Mouse (Mus musculus): Measurements from ENCODE around the gene Sdhb. TPM values are rescaled to one million over a fixed set of nuclear protein-coding genes. Genes with fewer than 3 reads are reported as not detected.

The Sdhb gene
- polyA plus RNA-seq, 1 experiment from 2014 or later: 448 TPM

GRCm38 (mm10) chr4:140950574-140950973 is 10.4 kb upstream of the Sdhb start:
- Histone ChIP-seq H3K9ac (no peak overlapping the region), H3K4me3 (replicated peaks) (no peak overlapping the region), H3K27ac (no peak overlapping the region), H3K36me3 (no peaks in the 10 kb centered on the region), H3K4me2 (no peak overlapping the region), H3K27me3 (no peaks in the 10 kb centered on the region), H3K4me1 (peaks cover 21% of the 10 kb centered on the region), H3K9me3 (replicated peaks) (no peaks in the 10 kb centered on the region)
- WGBS: 88% methylated on average over 3 of the region's 3 CpGs
- ATAC-seq (replicated peaks; ENCODE audit: low FRiP score): no peak

GRCm38 (mm10) chr4:140951861-140952641 is 9.0 kb upstream of the Sdhb start:
- no peaks in the 10 kb centered on the region for H3K36me3 ChIP-seq
- 78% methylated on average over 18 of the region's 18 CpGs for WGBS
- H3K4me2 ChIP-seq: no peak overlapping the region
- H3K9ac ChIP-seq: no peak overlapping the region
- no peak for ATAC-seq (replicated peaks; ENCODE audit: low FRiP score)
- H3K27me3 ChIP-seq: 0 out of 2 replicates have a peak, but pooled peaks cover 3% of the 10 kb centered on the region
- H3K27ac ChIP-seq: no peak overlapping the region
- H3K9me3 ChIP-seq (replicated peaks): no peaks in the 10 kb centered on the region
- peaks cover 12% of the 10 kb centered on the region; the same call in 1 of the 2 replicates for H3K4me1 ChIP-seq
- no peak overlapping the region for H3K4me3 ChIP-seq (replicated peaks)

- 13% methylated on average over 17 of the region's 17 CpGs for WGBS
- Histone ChIP-seq H3K4me1 (peaks cover 20% of the 10 kb centered on the region), H3K9ac (peak overlapping the region; percentile 33; the same call in 1 of the 2 replicates), H3K4me2 (peak overlapping the region; percentile 76), H3K27me3 (0 out of 2 replicates have a peak, but pooled peaks cover 3% of the 10 kb centered on the region), H3K27ac (0 out of 2 replicates have a peak overlapping the region, but pooled peaks have one; percentile 29), H3K9me3 (replicated peaks) (no peaks in the 10 kb centered on the region), H3K4me3 (replicated peaks) (peak overlapping the region; percentile 44), H3K36me3 (no peaks in the 10 kb centered on the region)
- ATAC-seq (replicated peaks; ENCODE audit: low FRiP score): no peak
Observed at GRCm38 (mm10) chr4:140957131-140957702, 3.8 kb upstream of the Sdhb start.

GRCm38 (mm10) chr4:140957725-140958124 is 3.3 kb upstream of the Sdhb start:
- ATAC-seq (replicated peaks; ENCODE audit: low FRiP score): no peak
- H3K4me1 ChIP-seq: peaks cover 25% of the 10 kb centered on the region
- under 1% methylated on average over 13 of the region's 13 CpGs for WGBS
- peak overlapping the region; percentile 76 for H3K4me2 ChIP-seq
- 0 out of 2 replicates have a peak overlapping the region, but pooled peaks have one; percentile 29 for H3K27ac ChIP-seq
- peak overlapping the region; percentile 33; the same call in 1 of the 2 replicates for H3K9ac ChIP-seq
- H3K4me3 ChIP-seq (replicated peaks): peak overlapping the region; percentile 44
- no peaks in the 10 kb centered on the region for H3K36me3 ChIP-seq
- no peaks in the 10 kb centered on the region for H3K9me3 ChIP-seq (replicated peaks)
- 0 out of 2 replicates have a peak, but pooled peaks cover 3% of the 10 kb centered on the region for H3K27me3 ChIP-seq

- WGBS: 57% methylated on average over 6 of the region's 6 CpGs
- no peaks in the 10 kb centered on the region for H3K36me3 ChIP-seq
- no peak overlapping the region for H3K4me3 ChIP-seq (replicated peaks)
- peaks cover 31% of the 10 kb centered on the region for H3K4me1 ChIP-seq
- 0 out of 2 replicates have a peak, but pooled peaks cover 3% of the 10 kb centered on the region for H3K27me3 ChIP-seq
- ATAC-seq (replicated peaks; ENCODE audit: low FRiP score): no peak
- H3K9me3 ChIP-seq (replicated peaks): no peaks in the 10 kb centered on the region
- no peak overlapping the region for H3K27ac ChIP-seq
- H3K9ac ChIP-seq: no peak overlapping the region
- no peak overlapping the region for H3K4me2 ChIP-seq
Observed at GRCm38 (mm10) chr4:140958319-140958718, 2.7 kb upstream of the Sdhb start.

- H3K27me3 ChIP-seq: 0 out of 2 replicates have a peak, but pooled peaks cover 3% of the 10 kb centered on the region
- no peak overlapping the region for H3K4me2 ChIP-seq
- no peak overlapping the region for H3K4me3 ChIP-seq (replicated peaks)
- no peaks in the 10 kb centered on the region for H3K9me3 ChIP-seq (replicated peaks)
- H3K36me3 ChIP-seq: peaks cover 5% of the 10 kb centered on the region; the same call in 1 of the 2 replicates
- H3K27ac ChIP-seq: no peak overlapping the region
- H3K4me1 ChIP-seq: peaks cover 38% of the 10 kb centered on the region
- WGBS: 73% methylated on average over 7 of the region's 7 CpGs
- no peak overlapping the region for H3K9ac ChIP-seq
- no peak for ATAC-seq (replicated peaks; ENCODE audit: low FRiP score)
Observed at GRCm38 (mm10) chr4:140959128-140959679, 1.8 kb upstream of the Sdhb start.

- peak overlapping the region; percentile 56; the same call in 1 of the 2 replicates for H3K4me2 ChIP-seq
- 0 out of 2 replicates have a peak, but pooled peaks cover 3% of the 10 kb centered on the region for H3K27me3 ChIP-seq
- no peak overlapping the region for H3K27ac ChIP-seq
- no peak overlapping the region for H3K4me3 ChIP-seq (replicated peaks)
- peaks cover 5% of the 10 kb centered on the region; the same call in 1 of the 2 replicates for H3K36me3 ChIP-seq
- no peak for ATAC-seq (replicated peaks; ENCODE audit: low FRiP score)
- H3K9ac ChIP-seq: no peak overlapping the region
- WGBS: 72% methylated on average over 10 of the region's 10 CpGs
- H3K4me1 ChIP-seq: peaks cover 43% of the 10 kb centered on the region
- no peaks in the 10 kb centered on the region for H3K9me3 ChIP-seq (replicated peaks)
Observed at GRCm38 (mm10) chr4:140959715-140960479, 1.1 kb upstream of the Sdhb start.

- Histone ChIP-seq H3K4me1 (peaks cover 43% of the 10 kb centered on the region), H3K27me3 (0 out of 2 replicates have a peak, but pooled peaks cover 2% of the 10 kb centered on the region), H3K27ac (peak overlapping the region; percentile 85), H3K36me3 (peaks cover 15% of the 10 kb centered on the region), H3K4me2 (peak overlapping the region; percentile 90), H3K9me3 (replicated peaks) (no peaks in the 10 kb centered on the region), H3K9ac (peak overlapping the region; percentile 89), H3K4me3 (replicated peaks) (peak overlapping the region; percentile 89)
- ATAC-seq (replicated peaks; ENCODE audit: low FRiP score): peak; percentile 23
- 1% methylated on average over 38 of the region's 38 CpGs for WGBS
Observed at GRCm38 (mm10) chr4:140961467-140962206, 634 bp downstream of the Sdhb start.

- H3K4me3 ChIP-seq (replicated peaks): peak overlapping the region; percentile 89
- WGBS: 66% methylated on average over 8 of the region's 8 CpGs
- H3K9ac ChIP-seq: peak overlapping the region; percentile 89
- H3K4me1 ChIP-seq: peaks cover 41% of the 10 kb centered on the region
- peak overlapping the region; percentile 85 for H3K27ac ChIP-seq
- H3K36me3 ChIP-seq: peaks cover 22% of the 10 kb centered on the region
- no peak for ATAC-seq (replicated peaks; ENCODE audit: low FRiP score)
- H3K4me2 ChIP-seq: peak overlapping the region; percentile 90
- no peaks in the 10 kb centered on the region for H3K9me3 ChIP-seq (replicated peaks)
- H3K27me3 ChIP-seq: no peaks in the 10 kb centered on the region
Observed at GRCm38 (mm10) chr4:140962207-140962909, 1.4 kb downstream of the Sdhb start.

GRCm38 (mm10) chr4:140962950-140963349 is 1.9 kb downstream of the Sdhb start:
- H3K27me3 ChIP-seq: no peaks in the 10 kb centered on the region
- H3K9ac ChIP-seq: no peak overlapping the region
- peaks cover 28% of the 10 kb centered on the region for H3K36me3 ChIP-seq
- peaks cover 37% of the 10 kb centered on the region for H3K4me1 ChIP-seq
- no peaks in the 10 kb centered on the region for H3K9me3 ChIP-seq (replicated peaks)
- peak overlapping the region; percentile 90 for H3K4me2 ChIP-seq
- H3K27ac ChIP-seq: peak overlapping the region; percentile 85
- H3K4me3 ChIP-seq (replicated peaks): peak overlapping the region; percentile 89; the same call in 1 of the 2 replicates
- ATAC-seq (replicated peaks; ENCODE audit: low FRiP score): no peak
- WGBS: 24% methylated on average over 5 of the region's 5 CpGs
